Mouse (Mus musculus): ENCODE results near the gene Ndufs3. TPM values are rescaled to one million over a fixed set of nuclear protein-coding genes. Genes with fewer than 3 reads are reported as not detected.
A peak's percentile ranks its signal among the peaks of the same experiment; 100 is the strongest.

Gene Ndufs3
- polyA plus RNA-seq (2012; rRNA removed) (73.4 and 79.0 TPM in 2 replicates), polyA plus RNA-seq (2014; fragmentation: Nextera tagmentation; extraction: Ambion mirVana) (138 and 144 TPM in 2 replicates)

DNA sequence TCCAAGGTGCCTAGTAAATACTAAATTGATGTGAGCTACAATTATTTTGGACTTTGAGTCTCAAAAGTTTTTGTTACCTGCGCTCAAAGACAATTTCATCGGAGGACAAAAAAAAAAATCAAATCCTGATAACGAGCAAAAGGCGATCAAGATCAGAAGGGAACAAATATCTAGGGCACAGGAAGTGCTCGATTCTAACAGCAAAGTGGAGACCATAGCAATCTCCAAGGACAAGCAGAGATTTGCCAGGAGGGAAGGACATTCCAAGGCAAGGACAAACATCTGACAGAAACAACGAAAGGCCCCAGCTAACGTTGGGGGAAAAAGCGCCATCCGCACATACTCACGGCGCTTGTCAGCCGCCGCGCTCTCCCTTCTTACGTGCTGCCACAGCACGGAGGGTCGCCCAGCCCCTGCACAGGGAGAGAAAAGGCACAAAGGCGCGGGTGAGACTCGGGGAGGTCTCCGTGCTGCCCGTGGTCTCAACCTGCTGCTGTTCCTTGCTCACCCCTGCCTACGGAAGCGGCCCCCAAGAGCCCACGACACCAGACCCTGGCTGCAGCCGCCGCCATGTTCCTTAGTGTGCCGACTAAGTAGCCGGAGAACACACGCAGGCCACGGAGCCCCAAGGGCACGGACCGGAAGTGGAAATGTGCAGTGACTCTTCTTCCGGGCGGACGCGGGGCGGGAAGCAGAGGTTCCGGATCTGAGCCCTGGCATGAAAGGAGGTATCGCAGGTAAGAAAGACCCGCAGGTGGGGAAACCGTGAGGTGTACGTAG, at the start of gene Ndufs3, which contains the start of gene Kbtbd4:
Gene Ndufs3 (minus strand): TSS at position 752 of the 780 bp plus-strand sequence.
Gene Kbtbd4 (plus strand): TSS at position 665 of the 780 bp plus-strand sequence.
- no peaks in the 10 kb centered on the region for H3K9me3 ChIP-seq (ENCODE audit: control insufficient read depth, low read length)
- TF ChIP-seq CTCF (IDR thresholded peaks at IDR 0.05; ENCODE audit: low read depth) = no peak
- peak; percentile 34; the same call in 1 of the 2 replicates for TF ChIP-seq EP300 (IDR thresholded peaks at IDR 0.05; ENCODE audit: low read depth)
- H3K27me3 ChIP-seq (ENCODE audit: control insufficient read depth, insufficient read depth, low read length) = no peaks in the 10 kb centered on the region
- WGBS (ENCODE audit: insufficient replicate concordance) = under 1% methylated on average over 42 of the region's 43 CpGs
- H3K27ac ChIP-seq = peak within 1 kb of the TSS; percentile 64
- H3K4me3 ChIP-seq (ENCODE audit: insufficient read depth in 1 of 2, low read depth in 2 of 2, low read length in 2 of 2) = peak within 1 kb of the TSS; percentile 78 to 83
- H3K4me2 ChIP-seq (ENCODE audit: low read depth) = peak within 1 kb of the TSS; percentile 81
- ATAC-seq (ENCODE audit: insufficient read depth) = peak; percentile 93
- H3K36me3 ChIP-seq (replicated peaks; ENCODE audit: control insufficient read depth, insufficient read depth, low read depth) = peaks cover 29% of the 10 kb centered on the region
- peak; percentile 85 to 90 (median 87) for DNase-seq (ENCODE audit: low read depth in 3 of 3, low spot score in 3 of 3)
- H3K9ac ChIP-seq (replicated peaks) = peak within 1 kb of the TSS; percentile 87
- peaks cover 11 to 17% of the 10 kb centered on the region in 2 experiments for H3K4me1 ChIP-seq (replicated peaks; ENCODE audit: control insufficient read depth in 2 of 2, insufficient read depth in 2 of 2, low read length in 1 of 2)

DNA sequence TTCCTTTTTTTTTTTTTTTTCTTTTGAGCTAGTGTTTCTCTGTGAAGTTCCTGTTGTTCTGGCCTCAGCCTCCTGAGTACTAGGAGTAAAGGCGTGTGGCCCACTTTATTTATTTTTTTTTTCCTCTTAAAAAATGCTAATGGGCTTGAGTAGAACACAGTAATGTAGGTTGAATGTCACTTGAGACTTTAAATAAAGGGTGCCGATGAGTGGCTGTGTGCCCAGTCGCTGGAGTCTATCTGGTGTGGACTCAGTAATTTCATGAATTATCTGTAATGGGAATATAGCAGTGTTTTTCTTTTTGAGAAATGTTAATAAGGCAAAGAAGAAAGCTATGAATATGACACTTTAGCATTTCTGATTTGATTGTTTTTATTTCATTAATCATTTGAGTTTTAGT, 48.8 kb upstream of the Ndufs3 start:
- DNase-seq (ENCODE audit: low read depth in 3 of 3, low spot score in 3 of 3) = no peak
- Histone ChIP-seq H3K27me3 (ENCODE audit: control insufficient read depth, insufficient read depth, low read length) (no peaks in the 10 kb centered on the region), H3K4me2 (ENCODE audit: low read depth) (no peak overlapping the region), H3K36me3 (replicated peaks; ENCODE audit: control insufficient read depth, insufficient read depth, low read depth) (peaks cover 3% of the 10 kb centered on the region), H3K4me1 (replicated peaks; ENCODE audit: control insufficient read depth in 2 of 2, insufficient read depth in 2 of 2, low read length in 1 of 2) (peaks cover 3 to 9% of the 10 kb centered on the region in 2 experiments; a peak in 3 of 4 replicates), H3K9ac (replicated peaks) (no peak overlapping the region), H3K27ac (no peak overlapping the region), H3K9me3 (ENCODE audit: control insufficient read depth, low read length) (no peaks in the 10 kb centered on the region), H3K4me3 (ENCODE audit: insufficient read depth in 1 of 2, low read depth in 2 of 2, low read length in 2 of 2) (no peak overlapping the region)
- TF ChIP-seq CTCF (IDR thresholded peaks at IDR 0.05; ENCODE audit: low read depth) = no peak
- no peak for TF ChIP-seq EP300 (IDR thresholded peaks at IDR 0.05; ENCODE audit: low read depth)
- 79% methylated on average over 3 of the region's 3 CpGs for WGBS (ENCODE audit: insufficient replicate concordance)
- no peak for ATAC-seq (ENCODE audit: insufficient read depth)

DNA sequence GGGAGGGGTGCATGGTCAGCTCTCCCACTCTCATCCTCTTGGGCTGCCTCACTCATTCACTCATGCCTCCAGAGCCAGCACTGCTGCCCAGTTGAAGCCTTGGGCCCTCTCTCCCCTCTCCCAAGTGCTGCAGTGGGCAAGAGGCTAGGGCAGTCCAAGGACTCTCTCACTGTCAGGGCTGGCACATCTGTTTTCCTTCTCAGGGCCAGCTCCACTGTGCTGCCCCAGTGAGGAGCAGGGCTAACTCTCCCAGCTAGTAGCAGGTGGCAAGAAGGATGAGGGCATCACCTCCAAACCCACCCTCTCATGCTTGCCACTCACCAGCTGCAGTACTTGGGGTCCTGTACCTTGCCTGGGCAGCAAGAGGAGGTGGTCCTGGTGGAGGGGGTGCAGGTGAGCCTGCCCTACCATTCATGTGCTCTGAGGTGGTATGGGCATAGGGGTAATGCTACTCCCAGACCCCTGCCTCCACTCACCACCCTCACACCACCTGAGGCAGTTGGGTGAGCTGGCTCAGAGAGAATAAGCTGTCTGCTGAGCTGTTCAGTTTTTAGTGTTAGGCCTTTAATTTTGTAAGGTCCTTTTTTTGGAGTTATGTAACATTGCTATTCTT, 46.1 kb upstream of the Ndufs3 start:
- ATAC-seq (ENCODE audit: insufficient read depth) (peak; percentile 39; the same call in 1 of the 2 replicates), DNase-seq (ENCODE audit: low read depth in 3 of 3, low spot score in 3 of 3) (no peak)
- no peaks in the 10 kb centered on the region for H3K9me3 ChIP-seq (ENCODE audit: control insufficient read depth, low read length)
- H3K27ac ChIP-seq = no peak overlapping the region
- H3K9ac ChIP-seq (replicated peaks) = no peak overlapping the region
- TF ChIP-seq CTCF (IDR thresholded peaks at IDR 0.05; ENCODE audit: low read depth) = no peak
- no peak for TF ChIP-seq EP300 (IDR thresholded peaks at IDR 0.05; ENCODE audit: low read depth)
- no peak overlapping the region for H3K4me3 ChIP-seq (ENCODE audit: insufficient read depth in 1 of 2, low read depth in 2 of 2, low read length in 2 of 2)
- H3K27me3 ChIP-seq (ENCODE audit: control insufficient read depth, insufficient read depth, low read length) = no peaks in the 10 kb centered on the region
- peaks cover 3% of the 10 kb centered on the region; the same call in 1 of the 2 replicates for H3K36me3 ChIP-seq (replicated peaks; ENCODE audit: control insufficient read depth, insufficient read depth, low read depth)
- H3K4me1 ChIP-seq (replicated peaks; ENCODE audit: control insufficient read depth in 2 of 2, insufficient read depth in 2 of 2, low read length in 1 of 2) = peaks cover 3 to 14% of the 10 kb centered on the region in 2 experiments
- no peak overlapping the region for H3K4me2 ChIP-seq (ENCODE audit: low read depth)

DNA sequence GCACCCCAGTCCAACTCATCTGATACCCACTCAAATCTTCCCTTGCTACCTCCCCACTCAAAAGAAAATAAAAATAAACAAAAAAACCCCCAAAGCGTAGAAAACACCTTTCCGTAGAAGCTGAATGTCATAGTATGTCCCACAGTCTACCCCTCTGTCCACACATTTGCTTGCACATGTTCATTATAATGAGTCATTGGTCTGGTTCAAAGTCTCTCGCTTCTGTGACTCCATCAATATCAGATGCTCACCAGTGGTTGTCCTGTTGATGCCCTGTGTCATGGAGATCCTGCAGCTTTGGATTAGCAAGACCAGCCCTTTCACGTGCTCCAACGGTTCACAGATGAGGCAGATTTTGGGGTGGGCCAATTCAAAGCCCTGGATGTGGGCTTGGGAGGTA, 45.5 kb upstream of the Ndufs3 start:
- Histone ChIP-seq H3K9ac (replicated peaks) (no peak overlapping the region), H3K36me3 (replicated peaks; ENCODE audit: control insufficient read depth, insufficient read depth, low read depth) (peaks cover 3% of the 10 kb centered on the region; the same call in 1 of the 2 replicates), H3K4me1 (replicated peaks; ENCODE audit: control insufficient read depth in 2 of 2, insufficient read depth in 2 of 2, low read length in 1 of 2) (peaks cover 3 to 14% of the 10 kb centered on the region in 2 experiments), H3K9me3 (ENCODE audit: control insufficient read depth, low read length) (no peaks in the 10 kb centered on the region), H3K27me3 (ENCODE audit: control insufficient read depth, insufficient read depth, low read length) (no peaks in the 10 kb centered on the region), H3K4me3 (ENCODE audit: insufficient read depth in 1 of 2, low read depth in 2 of 2, low read length in 2 of 2) (no peak overlapping the region), H3K27ac (no peak overlapping the region), H3K4me2 (ENCODE audit: low read depth) (no peak overlapping the region)
- WGBS (ENCODE audit: insufficient replicate concordance) = 61% methylated on average over 5 of the region's 5 CpGs
- ATAC-seq (ENCODE audit: insufficient read depth) (0 out of 2 replicates have a peak, but pooled peaks have one; percentile 43), DNase-seq (ENCODE audit: low read depth in 3 of 3, low spot score in 3 of 3) (no peak)
- TF ChIP-seq EP300 (IDR thresholded peaks at IDR 0.05; ENCODE audit: low read depth) (no peak), CTCF (IDR thresholded peaks at IDR 0.05; ENCODE audit: low read depth) (no peak)

DNA sequence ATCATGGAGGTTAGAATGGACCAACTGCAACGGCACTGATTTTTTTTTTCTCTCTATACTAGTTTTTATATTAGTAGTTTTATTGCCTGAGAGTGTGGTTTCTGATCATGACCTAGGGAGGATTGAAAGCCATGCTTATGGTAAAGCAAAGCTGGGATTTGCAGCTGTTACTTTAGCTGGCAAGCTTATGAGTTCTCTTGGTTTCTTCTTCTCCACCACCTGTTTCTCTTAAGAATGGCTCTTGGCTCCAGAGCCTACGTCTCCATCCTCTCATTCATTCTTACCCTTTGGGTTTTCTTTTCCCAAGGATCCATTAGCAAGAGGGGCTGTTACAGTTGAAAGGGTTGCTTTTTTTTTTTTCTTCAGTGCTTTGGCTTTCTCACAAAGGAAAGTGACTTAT, 37.1 kb upstream of the Ndufs3 start:
- no peaks in the 10 kb centered on the region; the same call in 1 of the 2 replicates for H3K36me3 ChIP-seq (replicated peaks; ENCODE audit: control insufficient read depth, insufficient read depth, low read depth)
- 63% methylated on average over 2 of the region's 2 CpGs for WGBS (ENCODE audit: insufficient replicate concordance)
- TF ChIP-seq CTCF (IDR thresholded peaks at IDR 0.05; ENCODE audit: low read depth) (no peak), EP300 (IDR thresholded peaks at IDR 0.05; ENCODE audit: low read depth) (no peak)
- H3K27ac ChIP-seq = no peak overlapping the region
- DNase-seq (ENCODE audit: low read depth in 3 of 3, low spot score in 3 of 3) (no peak), ATAC-seq (ENCODE audit: insufficient read depth) (no peak)
- peaks cover 17 to 29% of the 10 kb centered on the region in 2 experiments for H3K4me1 ChIP-seq (replicated peaks; ENCODE audit: control insufficient read depth in 2 of 2, insufficient read depth in 2 of 2, low read length in 1 of 2)
- H3K9ac ChIP-seq (replicated peaks) = peak overlapping the region; percentile 46
- H3K4me2 ChIP-seq (ENCODE audit: low read depth) = peak overlapping the region; percentile 85
- H3K4me3 ChIP-seq (ENCODE audit: insufficient read depth in 1 of 2, low read depth in 2 of 2, low read length in 2 of 2) = peak overlapping the region; percentile 65 to 93
- no peaks in the 10 kb centered on the region for H3K27me3 ChIP-seq (ENCODE audit: control insufficient read depth, insufficient read depth, low read length)
- H3K9me3 ChIP-seq (ENCODE audit: control insufficient read depth, low read length) = no peaks in the 10 kb centered on the region

Data from liver, embryonic 14.5 days (tissue).